Mouse (Mus musculus) CD4-positive naive resting alpha-beta T cell, adult 76 days (primary cell): ENCODE results near the gene Defb30. TPM values are rescaled to one million over a fixed set of nuclear protein-coding genes. Genes with fewer than 3 reads are reported as not detected.

ENCODE experiments used
- total RNA-seq: library from RNA; stranded (reverse); gene quantifications from one replicate; pipeline ENCODE4 v1.2.4, GENCODE M21; 2023

Gene Defb30
- not detected for total RNA-seq

DNA sequence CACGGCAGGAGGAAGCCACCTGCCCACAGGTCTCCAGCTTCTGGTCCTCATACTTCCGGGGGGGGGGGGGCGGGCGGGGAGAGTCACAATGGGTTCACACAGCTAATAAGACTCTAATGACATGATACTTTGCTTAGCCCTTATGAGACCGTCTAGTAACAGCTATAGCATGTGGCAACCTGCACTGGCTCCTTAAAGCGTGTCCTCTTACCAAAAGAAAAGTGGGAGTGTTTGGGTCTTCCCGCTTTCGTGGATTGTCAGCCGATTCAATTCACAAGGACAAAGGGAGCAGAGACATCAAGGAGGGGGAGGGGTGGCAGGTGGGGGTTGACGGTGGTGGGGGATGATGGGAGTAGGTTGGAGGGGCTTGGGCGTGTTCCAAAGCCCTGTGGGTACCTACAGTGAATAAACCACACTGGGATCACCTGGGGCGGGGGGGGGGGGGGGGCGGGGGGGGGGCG lies at the start of gene Defb30:
Gene Defb30 (minus strand): TSS at position 51 of the 461 bp plus-strand sequence.

DNA sequence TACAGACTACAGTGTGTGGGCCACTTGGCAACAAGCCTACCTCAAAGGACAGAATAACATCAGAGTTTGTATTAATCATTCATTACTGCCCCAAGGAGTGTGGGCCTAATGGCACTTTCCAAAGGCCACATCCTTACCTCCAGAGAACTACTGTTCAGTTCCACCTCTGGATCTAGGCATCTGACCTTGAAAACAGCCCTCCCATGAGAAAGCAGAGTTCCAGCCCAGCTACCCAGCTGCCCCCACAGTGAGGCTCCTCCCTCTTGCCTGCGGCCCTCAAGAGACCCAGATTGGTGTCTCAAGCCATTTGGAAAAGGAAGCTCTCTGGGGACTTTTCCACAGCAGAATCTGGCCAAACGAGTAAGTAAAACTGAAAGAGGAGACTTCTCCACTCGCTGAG lies 3.1 kb downstream of the Defb30 start, which contains the start of gene Defb42:
Gene Defb42 (plus strand): TSS at position 301 of the 400 bp plus-strand sequence.

DNA sequence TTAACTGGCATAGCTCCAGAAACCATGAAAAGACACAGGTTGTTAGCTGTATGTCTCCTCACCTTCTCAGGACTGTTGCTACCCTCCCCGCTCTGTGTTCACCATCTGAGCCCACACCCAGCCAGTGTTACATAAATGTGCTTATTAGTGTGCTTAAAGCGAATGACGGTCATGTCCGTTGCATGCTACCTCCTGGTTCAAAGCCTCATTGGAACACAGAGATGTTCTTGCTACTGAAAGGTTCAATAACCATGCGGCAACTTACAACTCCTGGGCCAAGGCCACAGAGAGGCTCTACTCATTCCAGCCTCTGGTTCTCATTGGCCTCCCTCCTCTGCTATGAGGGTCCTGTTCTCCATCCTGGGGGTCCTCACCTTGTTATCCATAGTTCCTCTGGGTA lies 38.3 kb downstream of the Defb30 start, which contains the start of gene Defb43:
Gene Defb43 (plus strand): TSS at position 301 of the 400 bp plus-strand sequence.

DNA sequence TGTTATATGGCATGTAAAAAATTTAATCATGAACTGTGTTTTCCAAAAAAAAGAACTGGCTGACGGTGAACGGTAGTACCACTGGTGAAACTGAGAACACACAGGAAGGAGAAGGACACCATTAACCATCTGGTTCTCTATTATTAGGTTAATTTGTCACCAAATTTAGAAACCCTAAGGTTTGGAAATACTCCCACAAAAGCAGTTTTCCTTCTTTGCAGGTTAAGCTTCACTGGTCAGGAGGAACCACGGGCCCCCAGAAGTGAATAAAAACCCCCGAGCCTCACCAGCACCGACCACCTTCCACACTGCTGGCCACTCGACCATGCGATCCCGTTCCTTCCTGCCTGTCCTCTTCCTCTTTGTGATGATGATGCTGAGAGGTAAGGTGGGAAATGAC lies 52.0 kb downstream of the Defb30 start, which contains the start of gene Defb47:
Gene Defb47 (plus strand): TSS at position 301 of the 400 bp plus-strand sequence.

DNA sequence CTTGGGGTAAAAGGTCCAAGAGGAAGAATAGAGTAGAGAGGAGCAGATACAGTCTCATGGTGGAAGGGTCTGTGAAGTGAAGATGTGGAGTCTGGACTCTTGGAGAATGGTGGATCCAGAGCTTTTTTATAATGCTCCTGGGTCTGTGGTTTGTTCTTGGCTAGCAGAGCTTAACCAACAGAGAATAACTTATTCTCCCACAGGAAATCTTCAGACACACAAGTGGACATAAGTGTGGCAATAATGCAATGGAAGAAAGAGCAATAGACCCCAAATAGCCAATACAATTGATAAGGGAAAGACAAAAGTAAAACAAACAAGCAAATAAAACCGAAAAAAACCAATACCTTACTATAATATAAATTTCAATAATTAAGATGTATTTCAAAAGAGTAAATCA lies 65.3 kb downstream of the Defb30 start, which contains the start of gene Defb48:
Gene Defb48 (minus strand): TSS at position 101 of the 400 bp plus-strand sequence.

Other genes starting within 250 kb of the Defb30 start
- gene Wdfy2, start 212.3 kb downstream of the Defb30 start, total RNA-seq, result 15.2 TPM
- gene Defb48, start 65.5 kb downstream of the Defb30 start, total RNA-seq, result not detected
- gene Defb47, start 51.9 kb downstream of the Defb30 start, total RNA-seq, result not detected
- not detected for gene Defb43, start 38.2 kb downstream of the Defb30 start, total RNA-seq
- not detected for gene Defb42, start 3.0 kb downstream of the Defb30 start, total RNA-seq